ENCODE assay signal across 22 mouse cellular contexts in genomic region chr3:33401904-33402303, GRCm38 (mm10).
"Had no signal": no experiment of that assay in that cellular context is flagged by ENCODE, and none has a peak within 500 bp of the region (broad histone marks: within the 10 kb centered on the region; RNA-seq: fewer than 3 reads in every experiment).

No protein-coding gene starts in this region.

- H3K27ac ChIP-seq: gastrocnemius, adult 2 months; heart, embryonic 10.5 days; hindbrain, embryonic 10.5 days; hindbrain, embryonic 12.5 days; hindbrain, embryonic 14.5 days; intestine, embryonic 15.5 days; limb, embryonic 10.5 days; limb, embryonic 12.5 days; liver, embryonic 13.5 days; liver, embryonic 15.5 days had no signal

- DNase-seq: gastrocnemius, adult 2 months; gastrocnemius, postnatal 10 days; gastrocnemius, postnatal 25 days; heart, postnatal 10 days; heart, postnatal 4 days; kidney, adult 18-20 months; kidney, adult 8-10 months; kidney, postnatal 10 days; kidney, postnatal 25 days; kidney, postnatal 4 days; layer of hippocampus, adult 9-11 months; liver; liver, embryonic 13.5 days had no signal

- H3K4me3 ChIP-seq: gastrocnemius, adult 2 months; heart, embryonic 10.5 days; heart, embryonic 12.5 days; hindbrain, embryonic 10.5 days; hindbrain, embryonic 12.5 days; intestine, embryonic 15.5 days; limb, embryonic 10.5 days; limb, embryonic 12.5 days; liver, embryonic 13.5 days; liver, embryonic 15.5 days had no signal
